Mouse (Mus musculus): Measurements from ENCODE around the gene Lrrc32. TPM values are rescaled to one million over a fixed set of nuclear protein-coding genes. Genes with fewer than 3 reads are reported as not detected.
A peak's percentile ranks its signal among the peaks of the same experiment; 100 is the strongest.

The Lrrc32 gene
- total RNA-seq, 2 experiments from 2014 or later: 17.9 to 18.7 TPM

- intact Hi-C loops (cut with DNase I): no loop called here
Measured at GRCm38 (mm10) chr7:98542267-98542666, 53.2 kb downstream of the Lrrc32 start.

GRCm38 (mm10) chr7:98542731-98543142, 53.7 kb downstream of the Lrrc32 start:
- intact Hi-C loops (cut with DNase I): no loop called here
- DNase-seq: peak; percentile 71 to 72

More at GRCm38 (mm10) chr7:98542267-98542666, 53.2 kb downstream of the Lrrc32 start:
- no peak for DNase-seq

GRCm38 (mm10) chr7:98543853-98544370, 54.8 kb downstream of the Lrrc32 start:
- intact Hi-C loops (cut with DNase I): no loop called here

GRCm38 (mm10) chr7:98544556-98544955, 55.5 kb downstream of the Lrrc32 start:
- intact Hi-C loops (cut with DNase I): no loop called here
- no peak for DNase-seq

More at GRCm38 (mm10) chr7:98543853-98544370, 54.8 kb downstream of the Lrrc32 start:
- DNase-seq: no peak

GRCm38 (mm10) chr7:98548839-98549238, 59.8 kb downstream of the Lrrc32 start:
- peak; percentile 75 to 79 for DNase-seq
- intact Hi-C loops (cut with DNase I): no loop called here

- intact Hi-C loops (cut with DNase I): no loop called here
- peak; percentile 48 to 62 for DNase-seq
Measured at GRCm38 (mm10) chr7:98550596-98550995, 61.5 kb downstream of the Lrrc32 start.

GRCm38 (mm10) chr7:98551041-98551440, 62.0 kb downstream of the Lrrc32 start:
- intact Hi-C loops (cut with DNase I): no loop called here
- no peak for DNase-seq

Other genes with a start within 250 kb of the Lrrc32 start
- 10 to 100 TPM; 15.7 to 16.0 TPM for gene Acer3, start 168.1 kb upstream of the Lrrc32 start, total RNA-seq (2021)
- gene Tsku, start 128.0 kb upstream of the Lrrc32 start, total RNA-seq (2021): 1 to 10 TPM; 6.5 TPM
- under 1 TPM; 0.12 to 0.41 TPM for gene Gucy2d, start 48.9 kb upstream of the Lrrc32 start, total RNA-seq (2021)
- 10 to 100 TPM; 28.4 to 36.3 TPM for gene Emsy, start 167.5 kb downstream of the Lrrc32 start, total RNA-seq (2021)
- 10 to 100 TPM; 72.5 to 74.6 TPM for gene Thap12, start 213.8 kb downstream of the Lrrc32 start, total RNA-seq (2021)

Measured in heart, postnatal 10 days (tissue).